Mouse (Mus musculus) T-cell, adult 2 months (primary cell): ENCODE measurements around the gene Hcfc1r1.

ENCODE experiments used
- DNase-seq: peaks from one replicate; pipeline ENCODE4 v3.0.0; 2022; ENCODE audit warnings: low spot score

Gene Hcfc1r1

DNA sequence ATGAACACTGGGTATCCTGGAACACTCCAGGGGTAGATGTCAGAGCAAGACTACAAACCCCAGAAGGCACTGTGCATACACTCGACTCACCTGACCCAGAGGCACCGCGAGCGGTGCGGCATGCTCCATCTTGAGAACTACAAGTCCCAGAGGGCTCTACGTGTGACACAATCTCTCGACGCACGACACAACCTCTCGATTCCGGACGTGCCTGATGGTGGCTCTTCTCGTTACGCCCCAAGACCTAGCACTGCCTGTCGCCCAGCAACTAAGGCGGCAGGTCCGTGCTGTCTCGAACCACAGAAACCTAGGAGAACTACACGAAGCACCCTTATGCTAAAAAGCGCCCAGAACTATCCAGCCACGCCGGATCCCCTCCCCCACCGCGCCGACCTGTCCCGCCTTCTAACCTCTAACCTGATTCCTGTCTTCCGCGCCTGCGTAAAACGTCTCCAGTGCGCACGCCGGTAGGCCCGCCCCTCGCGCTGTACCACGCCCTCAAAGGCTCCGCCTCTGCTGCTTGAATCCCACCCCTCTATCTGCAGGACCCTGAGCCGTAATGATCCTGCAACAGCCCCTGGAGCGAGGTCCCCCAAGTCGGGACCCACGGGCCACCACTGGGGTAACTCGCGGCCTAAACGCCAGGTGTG is at the start of gene Hcfc1r1, which contains the start of gene Thoc6:
Gene Hcfc1r1, plus strand, starts transcription at position 173 of the 650 bp plus-strand sequence.
Gene Thoc6, minus strand, starts transcription at position 459 of the 650 bp plus-strand sequence.
- peak; percentile 92 for DNase-seq

DNA sequence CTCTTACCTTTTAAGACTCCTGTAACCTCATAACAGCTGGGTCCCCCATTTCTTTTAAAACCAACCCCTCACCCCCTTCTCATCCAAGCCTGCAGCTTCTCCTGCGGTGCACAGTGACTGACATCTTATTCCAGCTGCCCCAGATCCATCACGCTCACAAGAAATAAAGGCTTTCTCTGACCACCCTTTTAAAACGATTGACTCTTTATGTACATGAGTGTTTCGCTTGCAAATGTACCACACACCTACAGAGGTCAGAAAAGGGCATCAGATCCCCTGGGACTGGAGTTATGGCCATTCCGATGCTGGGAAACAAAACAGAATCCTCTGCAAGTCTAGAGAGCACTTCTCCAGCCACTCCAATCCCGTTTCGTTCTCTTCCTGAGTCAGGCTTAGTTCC is 45.6 kb upstream of the Hcfc1r1 start:
- DNase-seq, result no peak

DNA sequence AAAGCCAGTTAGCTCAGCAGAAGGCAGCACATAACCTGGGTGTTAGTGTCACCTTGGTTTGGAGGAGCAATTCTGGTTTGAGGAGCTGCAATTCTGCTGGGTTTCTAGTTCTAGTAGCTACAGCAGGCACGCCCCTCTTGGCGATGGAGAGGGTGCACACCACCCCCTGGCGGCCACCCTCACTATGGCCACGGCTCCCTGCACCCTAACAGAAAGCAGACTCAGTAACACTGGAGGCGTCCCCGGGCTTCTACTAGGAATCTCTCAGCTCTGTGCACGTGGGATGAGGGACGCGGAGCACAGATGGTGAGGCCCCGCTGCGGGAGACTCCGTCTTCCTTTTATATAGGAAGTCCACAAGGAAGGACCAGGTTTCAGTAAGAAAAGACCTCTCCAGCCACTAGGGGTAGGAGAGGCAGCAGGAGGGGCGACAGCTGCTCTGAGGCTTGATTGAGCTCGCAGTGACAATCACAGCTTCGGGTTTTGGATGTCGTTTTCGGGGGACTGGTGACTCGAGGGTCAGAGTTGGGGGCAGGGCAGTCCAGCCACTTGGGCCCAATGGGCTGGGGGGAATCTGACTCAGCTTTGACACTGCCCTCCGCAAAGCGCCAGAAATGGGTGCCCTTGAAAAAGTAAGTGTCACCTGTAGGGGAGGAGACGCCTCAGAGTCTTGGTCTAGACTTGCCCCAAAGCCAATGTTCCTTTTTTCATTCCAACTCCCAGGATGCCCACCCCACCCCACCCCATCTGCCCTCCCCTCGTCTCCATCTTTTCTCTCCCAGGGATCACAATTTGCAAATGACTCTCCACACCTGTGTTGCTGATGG is 43.0 kb upstream of the Hcfc1r1 start:
- peak; percentile 90 for DNase-seq

DNA sequence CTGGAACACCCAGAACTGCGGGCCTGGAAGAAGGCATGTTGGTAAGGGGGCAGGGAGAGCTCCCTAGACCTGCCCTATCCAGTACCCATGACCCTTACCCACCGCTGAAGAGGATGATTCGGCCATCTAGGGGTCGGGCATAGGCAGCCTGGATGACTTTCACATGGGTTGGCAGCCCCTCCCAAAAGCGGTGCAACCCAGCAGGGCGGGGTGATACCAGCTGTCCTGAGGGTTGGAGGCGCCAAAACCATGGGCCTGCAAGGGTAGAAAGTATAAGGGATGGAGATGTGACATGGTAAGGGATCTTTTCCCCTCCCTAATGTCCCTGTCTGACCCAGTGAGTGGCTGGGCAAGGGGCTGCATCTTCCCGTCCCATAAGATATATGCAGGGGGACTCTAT is 42.2 kb upstream of the Hcfc1r1 start:
- DNase-seq, result no peak

DNA sequence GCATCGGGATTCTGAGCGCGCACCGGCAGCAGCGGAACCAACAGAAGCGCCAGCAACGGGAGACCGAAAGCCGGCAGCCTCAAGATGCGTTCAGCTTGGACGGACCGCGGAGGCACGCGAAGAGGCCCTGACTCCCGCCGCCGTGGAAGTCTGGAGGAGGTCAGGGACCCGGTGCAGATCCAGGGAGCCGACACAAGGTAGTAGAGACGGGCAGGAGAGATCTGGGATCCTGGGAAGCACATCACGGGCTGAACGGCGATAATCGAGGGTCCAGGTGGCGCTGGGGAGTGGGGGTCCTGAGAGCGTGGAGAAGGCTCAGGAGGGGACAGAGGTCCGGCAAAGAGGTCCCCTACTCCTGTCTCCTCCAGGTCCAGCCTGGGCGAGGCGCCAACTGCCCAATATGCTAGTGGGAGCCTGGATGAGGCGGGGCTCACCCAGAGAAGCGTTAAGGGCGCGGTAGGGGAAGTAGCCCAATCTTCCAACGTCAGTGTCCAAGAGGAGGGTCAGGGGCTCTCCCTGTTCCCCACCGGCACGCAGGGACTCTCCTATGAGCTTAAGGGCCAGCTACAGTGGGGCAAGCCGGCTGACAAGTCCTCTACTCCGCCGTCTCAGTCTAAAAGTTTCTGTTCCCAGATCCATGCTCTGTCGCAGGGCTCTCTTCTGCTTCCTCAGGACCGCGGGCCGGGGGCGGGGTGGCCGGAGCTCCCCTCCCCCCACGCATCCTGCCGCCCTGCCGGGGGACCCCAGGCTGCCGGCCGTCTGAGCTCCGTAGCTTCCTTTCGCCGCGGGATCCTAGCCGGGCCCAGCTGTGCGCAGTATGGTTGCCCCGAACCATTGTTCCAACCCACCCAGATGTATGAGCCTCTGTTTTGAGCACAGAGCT is 28.5 kb upstream of the Hcfc1r1 start, which contains the start of gene Mmp25:
Gene Mmp25, minus strand, starts transcription at position 665 of the 883 bp plus-strand sequence.
- DNase-seq, result no peak

DNA sequence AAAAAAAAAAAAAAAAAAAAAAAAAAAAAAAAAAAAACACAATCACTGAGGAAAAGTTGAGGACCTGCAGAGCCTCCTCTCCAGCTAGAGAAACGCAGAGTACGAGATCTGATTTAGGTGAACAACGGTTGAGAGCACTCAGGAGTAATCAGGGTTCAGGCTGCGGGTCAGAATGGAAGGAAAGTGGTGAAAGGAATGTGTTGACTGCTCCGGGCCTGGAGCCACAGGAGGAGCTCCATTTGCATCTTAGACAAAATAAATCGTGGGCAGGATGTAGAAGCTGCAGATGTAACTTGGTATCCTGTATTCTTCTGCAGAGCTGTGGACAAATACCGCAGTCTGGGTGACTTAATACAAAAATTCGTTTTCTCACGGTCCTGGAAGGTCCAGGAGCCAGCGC is 27.5 kb upstream of the Hcfc1r1 start:
- no peak for DNase-seq

DNA sequence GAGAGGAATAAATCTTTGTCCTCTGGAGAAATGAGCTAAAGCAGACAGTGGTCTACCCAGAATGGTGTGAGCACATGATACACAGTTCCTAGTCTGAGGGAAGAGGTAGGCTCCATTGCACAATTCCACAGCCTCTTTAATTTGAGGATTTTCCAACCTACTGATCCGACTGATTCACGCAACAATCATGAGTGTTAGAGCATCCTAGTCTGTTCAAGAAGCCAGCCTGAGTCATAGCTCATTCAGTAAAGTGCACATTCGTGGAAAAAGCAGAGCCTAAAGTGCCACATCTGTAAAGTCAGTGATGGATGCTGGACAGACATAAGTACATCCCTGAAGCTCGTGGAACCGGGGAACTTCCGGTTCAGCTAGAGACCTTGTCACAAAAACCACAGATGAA is 22.0 kb upstream of the Hcfc1r1 start:
- DNase-seq, result no peak

DNA sequence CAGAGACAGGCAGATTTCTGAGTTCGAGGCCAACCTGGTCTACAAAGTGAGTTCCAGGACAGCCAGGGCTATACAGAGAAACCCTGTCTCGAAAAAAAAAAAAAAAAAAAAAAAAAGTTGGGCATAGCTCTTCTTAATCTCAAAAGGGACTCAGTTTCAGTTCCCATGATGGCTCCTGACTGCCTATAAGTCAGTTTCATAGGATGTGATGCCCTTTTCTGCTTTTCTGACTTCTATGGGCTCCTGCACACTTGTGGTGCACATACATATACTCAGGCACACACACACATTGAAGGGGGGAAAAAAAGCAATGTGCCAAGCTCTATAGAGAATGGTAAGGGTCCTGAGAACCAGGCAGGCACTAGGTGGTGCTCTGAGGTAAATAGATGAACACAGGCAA is 20.1 kb upstream of the Hcfc1r1 start:
- DNase-seq, result no peak

DNA sequence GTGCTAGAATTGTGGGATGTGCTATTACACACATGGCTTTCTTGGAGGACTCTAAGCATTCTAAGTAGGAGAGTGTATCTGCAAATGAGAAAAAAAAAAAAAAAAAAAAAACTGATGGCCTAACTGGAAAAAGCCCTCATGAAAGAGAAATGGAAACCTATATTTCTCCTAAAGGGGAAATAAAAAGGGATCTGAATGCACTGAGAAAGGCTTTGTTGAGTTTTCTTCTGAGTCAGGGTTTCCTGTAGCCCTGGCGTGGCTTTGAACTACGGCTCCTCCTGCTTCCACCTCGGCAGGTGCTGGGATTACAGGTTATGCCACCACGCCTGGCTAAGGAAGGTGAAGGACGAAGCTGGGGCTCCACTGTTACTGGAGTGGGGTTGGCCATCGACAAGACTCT is 19.4 kb upstream of the Hcfc1r1 start:
- DNase-seq, result no peak

DNA sequence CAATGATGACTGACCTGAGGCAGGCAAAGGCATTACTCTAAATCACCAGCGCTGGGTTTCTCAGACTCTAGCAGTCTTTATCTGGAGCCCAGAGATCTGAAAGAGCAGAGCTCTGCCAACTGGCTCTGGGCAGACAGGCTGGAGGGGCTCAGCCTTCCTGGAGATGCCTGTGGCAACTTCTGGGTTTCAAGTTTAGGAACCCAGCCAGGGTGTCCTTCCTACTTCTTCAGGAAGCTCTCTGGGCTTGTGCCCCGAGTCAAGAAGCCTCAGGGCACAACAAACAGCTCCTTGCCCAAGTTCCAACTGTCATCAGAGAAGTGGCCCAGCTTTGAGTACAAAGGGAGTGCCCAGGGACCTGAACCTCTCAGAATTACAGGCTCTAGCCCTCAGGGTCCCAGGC is 19.0 kb upstream of the Hcfc1r1 start:
- DNase-seq, result no peak

DNA sequence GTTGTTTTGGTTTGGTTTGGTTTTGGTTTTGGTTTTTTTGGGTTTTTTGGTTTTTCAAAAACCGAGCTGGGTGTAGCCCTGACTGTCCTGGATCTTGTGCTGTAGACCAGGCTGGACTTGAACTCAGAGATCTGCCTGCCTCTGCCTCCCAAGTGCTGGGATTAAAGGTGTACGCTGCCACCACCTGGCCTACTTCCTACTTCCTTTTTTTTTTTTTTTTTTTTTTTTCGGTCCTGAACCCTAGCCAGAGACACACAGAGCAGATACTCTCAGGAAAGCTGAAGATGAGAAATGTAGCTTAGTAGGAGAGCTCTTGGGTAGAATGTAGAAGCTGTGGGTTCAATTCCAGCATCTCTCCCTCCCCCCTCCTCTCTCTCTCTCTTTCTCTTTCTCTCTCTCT is 14.9 kb upstream of the Hcfc1r1 start:
- DNase-seq, result no peak

DNA sequence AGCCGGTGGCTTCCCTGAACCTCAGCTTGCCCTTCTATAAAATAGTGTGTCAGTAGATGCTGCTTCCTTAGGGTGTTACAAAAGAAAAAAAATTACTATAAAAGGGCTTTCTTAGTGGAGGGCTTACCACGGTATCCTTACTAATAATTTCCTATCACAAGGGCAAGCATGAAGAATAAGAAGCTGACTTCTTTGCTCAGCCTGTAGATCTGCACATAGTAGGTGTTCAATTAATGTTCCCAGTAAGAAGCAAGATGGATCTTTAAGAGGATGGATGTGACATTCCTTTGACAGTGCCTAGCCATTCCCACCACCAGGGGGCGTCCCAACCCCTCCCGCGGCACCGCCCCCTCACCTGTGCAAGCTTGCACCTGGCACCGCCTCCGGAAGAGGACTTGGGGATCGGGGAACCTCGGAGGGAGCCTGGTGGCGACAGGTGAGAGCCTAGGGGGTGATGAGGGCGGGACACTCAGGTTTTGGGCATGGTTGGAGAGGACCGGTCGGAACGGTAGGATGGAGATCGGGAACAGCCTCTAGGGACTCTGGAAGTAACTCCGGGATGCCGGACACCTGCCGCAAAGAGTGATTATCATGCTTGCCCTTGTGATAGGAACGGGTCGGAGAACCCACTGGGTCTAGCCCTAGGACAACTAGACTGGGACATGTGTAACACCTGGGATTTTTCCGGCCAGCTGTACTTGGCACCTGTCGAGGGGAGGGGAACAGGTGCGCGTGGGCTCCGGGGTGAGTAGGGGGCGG is 13.1 kb upstream of the Hcfc1r1 start, which contains the start of gene Bicdl2:
Gene Bicdl2, plus strand, starts transcription at position 390 of the 759 bp plus-strand sequence.
- peak; percentile 55 for DNase-seq

DNA sequence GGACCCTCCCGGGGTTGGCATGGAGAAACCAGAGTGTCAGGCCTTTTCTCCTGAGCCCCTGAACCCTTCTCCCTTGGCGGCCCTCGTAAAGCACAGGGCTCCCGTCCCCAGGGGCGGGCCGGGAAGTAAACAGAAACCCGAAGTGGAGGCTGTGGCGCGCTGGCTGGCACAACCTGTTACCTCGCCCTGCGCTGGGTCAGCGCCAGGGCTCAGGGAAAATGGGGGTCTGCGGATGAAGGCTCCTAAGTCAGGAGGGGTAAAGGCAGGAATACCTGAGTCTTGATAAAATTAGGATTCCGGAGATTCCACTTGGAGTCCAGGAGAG is 12.6 kb upstream of the Hcfc1r1 start:
- DNase-seq, result no peak

DNA sequence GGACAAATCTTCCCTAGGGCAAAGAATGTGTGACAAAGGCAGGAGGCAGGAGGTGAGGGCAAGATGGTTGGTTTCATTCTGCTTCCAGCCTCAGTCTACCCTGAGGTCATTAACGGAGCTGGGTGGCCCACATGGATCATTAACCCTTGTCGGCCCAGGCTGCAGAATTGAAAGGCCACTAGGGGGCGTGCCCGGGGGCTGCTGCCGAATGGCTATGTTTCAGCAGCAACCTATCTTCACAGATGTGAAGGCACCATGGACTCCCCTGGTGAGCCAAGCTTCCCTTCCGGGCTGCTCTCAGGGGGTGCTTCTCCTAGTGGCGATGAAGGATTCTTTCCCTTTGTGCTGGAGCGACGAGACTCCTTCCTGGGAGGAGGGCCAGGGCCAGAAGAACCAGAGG is 11.9 kb upstream of the Hcfc1r1 start:
- DNase-seq, result no peak

DNA sequence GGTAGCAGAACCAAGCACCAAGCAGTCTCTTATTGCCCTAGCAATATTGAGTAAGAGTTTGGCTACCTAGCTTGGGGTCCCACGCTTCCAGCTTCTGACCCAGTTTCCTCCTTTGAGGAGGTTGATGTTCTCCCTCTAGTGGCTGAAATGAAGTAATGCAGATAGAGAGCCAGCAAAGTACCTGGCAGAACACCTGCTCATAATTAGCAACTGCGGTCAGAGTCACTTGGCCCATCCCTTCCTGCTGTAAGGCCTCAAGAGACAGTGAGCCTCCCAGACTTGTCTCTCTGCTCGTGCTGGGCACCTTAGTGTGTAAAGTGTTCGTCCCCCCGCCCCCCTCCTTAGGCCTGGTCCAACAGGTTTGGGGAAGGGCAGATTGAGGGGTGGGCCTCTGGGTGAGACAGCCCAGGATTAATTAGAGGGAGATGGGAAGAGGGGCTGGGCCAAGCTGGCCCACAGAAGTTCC is 8.8 kb upstream of the Hcfc1r1 start:
- peak; percentile 37 for DNase-seq

DNA sequence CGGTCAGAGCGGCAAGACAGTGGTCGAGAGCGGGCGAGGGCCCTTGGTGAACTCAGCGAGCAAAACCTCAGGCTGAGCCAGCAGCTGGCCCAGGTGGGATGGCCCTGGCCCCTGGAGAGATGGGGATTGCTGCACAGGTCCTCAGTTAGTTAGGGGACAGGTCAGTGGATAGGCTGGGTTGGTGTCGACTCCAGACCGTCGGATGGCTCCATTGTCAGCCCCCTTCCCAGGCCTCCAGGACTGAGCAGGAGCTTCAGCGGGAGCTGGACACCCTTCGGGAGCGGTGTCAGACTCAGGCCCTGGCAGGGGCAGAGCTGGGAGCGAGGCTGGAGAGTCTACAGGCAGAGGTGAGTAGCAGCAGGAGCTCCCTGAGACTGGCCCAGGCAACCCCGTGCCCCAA is 7.9 kb upstream of the Hcfc1r1 start:
- DNase-seq, result no peak

DNA sequence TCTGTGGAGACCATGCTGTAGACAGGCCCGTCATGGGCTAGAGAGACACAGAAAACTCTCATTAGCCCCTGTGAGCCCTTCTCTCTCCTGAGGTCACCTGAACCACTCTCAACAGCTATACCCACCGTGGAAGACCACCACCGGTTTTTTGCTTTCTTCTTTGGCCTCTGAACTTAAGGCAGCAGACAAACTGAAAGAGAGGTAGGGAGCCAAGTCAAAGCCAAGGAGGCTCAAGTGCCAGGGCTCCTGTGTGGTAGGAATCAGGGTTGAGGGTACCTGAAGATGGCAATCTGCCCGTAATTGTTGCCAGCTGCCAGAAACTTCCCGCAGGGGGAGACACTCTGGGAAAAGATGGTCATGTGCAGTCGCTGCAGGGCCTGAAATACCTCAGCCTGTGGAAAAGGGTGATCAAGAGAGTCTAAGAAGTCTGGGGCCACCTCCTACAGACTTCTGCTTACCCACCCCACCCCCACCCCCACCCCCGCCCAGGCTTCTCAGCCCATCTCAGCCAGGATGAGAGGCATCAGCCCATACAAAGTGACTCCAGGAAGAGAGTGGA is 2.8 kb upstream of the Hcfc1r1 start:
- DNase-seq, result no peak

DNA sequence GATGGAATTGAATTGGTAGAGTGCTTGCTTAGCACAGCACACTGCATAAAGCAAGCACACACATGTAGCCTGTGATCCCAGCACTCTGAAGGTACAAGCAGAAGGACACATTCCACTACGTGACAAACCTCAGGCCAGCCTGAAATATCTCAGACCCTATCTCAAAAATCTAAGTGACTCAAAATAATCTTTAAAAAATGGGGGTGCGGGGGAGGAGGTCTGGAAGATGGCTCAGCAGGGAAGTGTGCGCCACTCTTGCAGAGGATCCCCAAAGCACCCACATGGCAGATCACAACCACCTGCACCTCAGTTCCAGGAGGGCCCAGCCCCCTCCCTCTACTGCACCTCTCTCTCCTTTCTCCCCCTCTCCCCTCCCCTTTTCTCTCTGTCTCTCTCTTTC is 1.9 kb upstream of the Hcfc1r1 start:
- no peak for DNase-seq

DNA sequence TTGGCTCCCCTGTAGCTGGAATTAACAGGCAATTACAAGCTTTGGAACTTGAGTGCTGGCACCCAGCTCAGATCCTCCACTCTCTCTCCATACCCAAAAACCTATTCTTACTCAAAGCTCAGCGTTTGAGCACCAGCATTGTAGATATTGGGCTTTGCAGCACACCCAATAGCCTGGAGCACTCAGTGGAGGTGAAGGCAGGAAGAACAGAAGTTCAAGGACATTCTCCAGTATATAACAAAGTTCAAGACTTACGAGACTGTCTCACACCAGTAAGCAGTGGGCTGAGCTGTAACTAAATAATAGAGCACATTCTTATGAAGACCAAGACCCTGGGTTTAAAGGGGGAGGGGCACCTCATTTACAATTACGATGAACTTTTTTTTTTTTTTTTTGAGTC is 635 bp upstream of the Hcfc1r1 start:
- DNase-seq, result no peak

DNA sequence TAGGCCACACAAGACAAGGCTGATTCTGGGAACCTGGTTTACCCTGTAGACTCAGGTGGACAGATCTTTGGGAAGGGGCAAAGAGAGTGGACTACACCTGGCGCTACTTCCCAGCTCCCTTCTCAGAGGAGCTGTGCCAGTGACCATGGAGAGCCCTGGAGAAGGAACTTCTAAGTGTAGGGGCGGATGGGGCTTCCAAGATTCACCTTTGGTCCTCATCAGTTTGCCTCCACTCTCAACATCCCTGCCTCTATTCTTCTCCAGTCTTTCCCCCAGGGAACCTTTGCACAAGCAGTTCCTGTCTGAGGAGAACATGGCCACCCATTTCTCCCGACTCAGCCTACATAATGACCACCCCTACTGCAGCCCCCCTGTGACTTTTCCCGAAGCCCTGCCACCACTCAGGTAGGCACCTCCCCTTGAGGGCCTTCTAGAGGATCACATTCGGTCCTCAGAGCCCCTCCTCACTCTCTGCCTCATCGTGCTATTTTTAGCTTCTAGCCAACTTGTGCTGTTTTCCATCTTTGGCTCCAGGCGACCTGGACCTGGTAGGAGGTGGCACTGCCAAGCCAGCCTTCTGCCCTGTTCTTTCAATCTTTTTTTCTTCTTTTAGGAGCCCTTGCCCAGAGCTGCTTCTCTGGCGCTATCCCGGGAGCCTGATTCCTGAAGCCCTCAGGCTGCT is 1.0 kb downstream of the Hcfc1r1 start:
- no peak for DNase-seq

DNA sequence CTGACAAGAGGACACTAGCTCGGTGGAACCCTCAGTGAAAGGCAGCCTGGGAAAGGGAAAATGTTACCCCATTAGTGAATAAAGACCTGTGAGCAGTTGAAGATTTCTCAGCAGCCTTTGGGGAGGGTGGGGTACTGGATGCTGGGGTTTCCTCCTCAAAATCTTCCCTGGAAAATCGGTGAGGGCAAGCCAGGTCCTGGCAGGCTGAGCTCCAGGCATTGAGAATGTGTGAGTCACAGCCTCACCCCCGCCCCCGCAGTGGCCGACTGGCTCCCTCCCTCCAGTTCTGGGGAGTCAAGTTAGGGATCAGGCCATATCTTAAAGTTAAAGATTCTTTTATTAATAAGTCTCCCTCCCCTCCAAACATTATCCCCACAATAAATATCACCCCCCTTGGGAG is 1.7 kb downstream of the Hcfc1r1 start:
- DNase-seq, result no peak
